Mouse (Mus musculus) cerebellum, adult 2 months (tissue): Measurements from ENCODE around the gene Ptpn18.

Experiments used
- CTCF ChIP-seq: fragments of 200-500 bp; IDR thresholded peaks from 2 replicates; pipeline ENCODE4 v1.5.1; 2011; ENCODE audit warnings: low read depth, mild to moderate bottlenecking, control low read depth, low read length, moderate library complexity, borderline replicate concordance; ENCODE audit not compliant: insufficient read depth
- POLR2A ChIP-seq: fragments of 200-500 bp; IDR thresholded peaks from 2 replicates; pipeline ENCODE4 v1.6.1; 2011; ENCODE audit warnings: low read length, control low read depth, borderline replicate concordance; ENCODE audit not compliant: insufficient read depth

- TF ChIP-seq POLR2A (no peak), CTCF (no peak)
Measured at GRCm38 (mm10) chr1:34472427-34473300, 13.1 kb downstream of the Ptpn18 start.
